Mouse (Mus musculus) cerebellum, postnatal 4 days (tissue): Measurements from ENCODE around the gene Sltm.
"Not testable (repeated sequence)": the region's sequence is repeated elsewhere in the genome, so short reads cannot be mapped to it uniquely, and the experiment has no call there.

Experiments used
- DNase-seq, 2 experiments: peaks; one replicate each; pipeline ENCODE4 v3.0.0; 2022; ENCODE audit warnings: low spot score in 2 of 2, mixed read lengths in 1 of 2

Gene Sltm

DNA sequence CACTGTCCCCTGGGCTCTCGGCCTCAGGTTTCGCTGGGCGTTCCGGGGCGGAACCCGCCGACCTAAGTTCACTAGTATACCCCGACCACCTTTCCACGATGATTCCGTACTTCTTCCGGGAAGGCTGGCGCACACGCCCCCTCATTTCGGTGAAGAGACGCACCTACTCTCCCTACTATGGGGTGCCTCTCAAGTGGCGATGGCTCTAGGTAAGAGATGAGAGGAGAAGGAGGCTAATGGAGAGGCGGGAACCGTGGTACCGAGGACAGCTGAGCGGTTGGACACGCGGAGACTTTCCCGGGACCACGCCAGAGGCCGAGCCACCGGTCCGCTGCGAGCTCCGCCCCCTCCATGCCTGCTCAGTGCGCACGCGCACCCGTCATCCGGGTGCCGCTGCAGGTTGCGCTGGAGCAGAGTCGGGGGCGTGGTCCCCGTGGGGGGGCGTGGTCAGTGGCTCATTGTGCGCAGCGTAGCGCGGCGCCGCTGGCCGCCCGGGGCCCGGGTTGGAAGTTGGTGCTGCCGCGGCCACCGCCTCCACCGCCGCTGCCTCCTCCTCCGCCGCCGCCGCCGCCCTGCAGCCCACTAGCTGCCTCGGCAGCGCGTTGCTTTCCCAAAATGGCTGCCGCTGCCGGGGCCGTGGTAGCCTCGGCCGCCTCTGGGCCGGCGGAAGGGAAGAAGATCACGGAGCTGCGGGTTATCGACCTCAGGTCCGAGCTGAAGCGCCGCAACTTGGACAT, at the start of gene Sltm:
Sltm (plus strand) TSS at position 450 of the 737 bp plus-strand sequence.
- DNase-seq: peak; percentile 99

GRCm38 (mm10) chr9:70493038-70493437, 49.5 kb upstream of the Sltm start:
- DNase-seq: no peak

- DNase-seq: no peak
Measured at GRCm38 (mm10) chr9:70496990-70497389, 45.6 kb upstream of the Sltm start.

GRCm38 (mm10) chr9:70502284-70503014, 40.1 kb upstream of the Sltm start:
- DNase-seq: no peak

- DNase-seq: peak; percentile 36 to 61
Measured at GRCm38 (mm10) chr9:70503015-70503603, 39.4 kb upstream of the Sltm start.

- peak; percentile 87 to 94 for DNase-seq
Measured at GRCm38 (mm10) chr9:70503626-70504041, 38.9 kb upstream of the Sltm start, which contains the start of gene Rnf111. TSS of gene Rnf111 (minus strand) at chr9:70503725.

DNA sequence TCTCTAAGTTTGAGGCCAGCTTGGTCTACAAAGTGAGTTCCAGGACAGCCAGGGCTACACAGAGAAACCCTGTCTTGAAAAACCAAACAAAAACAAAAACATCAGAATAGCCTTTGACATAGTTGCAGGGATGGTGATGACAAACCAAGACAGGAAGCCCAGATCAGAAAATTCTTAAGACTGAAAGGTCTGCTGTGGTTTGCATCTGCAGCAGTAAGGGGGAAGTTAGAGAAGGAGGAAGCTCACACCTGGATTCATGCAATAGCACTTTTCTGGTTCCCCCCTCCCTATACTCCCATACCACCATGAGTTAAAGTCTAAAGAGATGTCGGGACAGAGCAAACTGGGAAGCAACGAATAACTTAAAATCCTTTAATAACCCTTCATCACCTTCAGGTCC, 36.4 kb upstream of the Sltm start:
- no peak for DNase-seq

- DNase-seq: no peak
Measured at GRCm38 (mm10) chr9:70506787-70507186, 35.8 kb upstream of the Sltm start.

DNA sequence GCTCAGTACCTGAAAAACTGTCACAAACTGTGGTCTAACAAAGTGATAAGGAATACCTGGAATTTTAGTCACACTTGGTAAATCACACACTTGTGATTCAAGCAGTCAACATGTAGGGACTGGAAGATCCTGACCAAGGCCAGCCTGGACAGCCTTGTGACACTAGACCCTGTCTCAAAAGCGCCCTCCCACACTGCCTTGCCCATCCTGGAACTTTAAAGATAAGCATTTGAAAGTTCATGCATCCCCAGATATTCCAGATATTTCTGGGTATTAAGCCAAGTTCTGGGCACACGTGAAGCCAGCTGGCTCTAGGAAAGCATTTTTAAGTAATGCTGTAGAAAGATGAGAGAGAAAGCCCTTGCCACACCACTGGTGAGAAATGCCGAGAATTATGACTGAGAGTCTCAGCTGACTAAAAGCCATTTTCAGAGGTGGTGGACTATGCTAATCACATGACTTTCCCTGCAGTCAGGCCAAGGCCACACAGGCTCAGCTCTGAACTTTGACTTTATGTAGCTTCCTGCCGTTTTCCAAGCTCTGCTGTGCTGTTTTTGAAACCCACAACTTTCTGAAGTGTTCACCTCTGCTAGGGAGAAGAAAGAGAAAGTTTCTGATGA, 32.5 kb upstream of the Sltm start:
- DNase-seq: no peak

- no peak for DNase-seq
Measured at GRCm38 (mm10) chr9:70510998-70511583, 31.5 kb upstream of the Sltm start.

GRCm38 (mm10) chr9:70511681-70512080, 30.9 kb upstream of the Sltm start:
- DNase-seq: no peak

GRCm38 (mm10) chr9:70520651-70521050, 21.9 kb upstream of the Sltm start:
- DNase-seq: no peak

GRCm38 (mm10) chr9:70523813-70524212, 18.7 kb upstream of the Sltm start:
- no peak for DNase-seq

GRCm38 (mm10) chr9:70524366-70524765, 18.2 kb upstream of the Sltm start:
- no peak for DNase-seq

GRCm38 (mm10) chr9:70533328-70533727, 9.2 kb upstream of the Sltm start:
- no peak for DNase-seq

DNA sequence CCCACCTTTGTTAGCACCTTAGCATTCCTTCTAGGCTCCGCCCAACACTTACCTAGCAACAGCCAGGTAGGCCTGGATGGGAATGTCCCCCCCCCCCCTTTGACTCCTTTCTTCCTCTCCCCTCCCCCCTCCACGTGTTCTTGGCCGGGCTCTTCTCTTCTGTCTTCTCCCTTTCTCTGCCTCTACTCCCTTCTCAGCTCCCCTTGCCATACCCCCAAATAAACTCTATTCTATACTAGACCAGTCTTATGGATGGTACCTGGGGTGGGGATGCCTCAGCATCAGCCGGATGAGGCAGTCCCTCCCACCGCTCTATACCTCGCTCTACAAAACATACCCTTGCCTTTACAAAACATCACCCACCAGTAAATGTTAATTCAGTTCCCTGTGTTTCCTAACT, 970 bp upstream of the Sltm start:
- no peak for DNase-seq

- peak; percentile 54 to 64 for DNase-seq
Measured at GRCm38 (mm10) chr9:70543048-70543880, 710 bp downstream of the Sltm start.

GRCm38 (mm10) chr9:70543985-70544384, 1.4 kb downstream of the Sltm start:
- no peak for DNase-seq

- no peak for DNase-seq
Measured at GRCm38 (mm10) chr9:70544831-70545230, 2.3 kb downstream of the Sltm start.

DNA sequence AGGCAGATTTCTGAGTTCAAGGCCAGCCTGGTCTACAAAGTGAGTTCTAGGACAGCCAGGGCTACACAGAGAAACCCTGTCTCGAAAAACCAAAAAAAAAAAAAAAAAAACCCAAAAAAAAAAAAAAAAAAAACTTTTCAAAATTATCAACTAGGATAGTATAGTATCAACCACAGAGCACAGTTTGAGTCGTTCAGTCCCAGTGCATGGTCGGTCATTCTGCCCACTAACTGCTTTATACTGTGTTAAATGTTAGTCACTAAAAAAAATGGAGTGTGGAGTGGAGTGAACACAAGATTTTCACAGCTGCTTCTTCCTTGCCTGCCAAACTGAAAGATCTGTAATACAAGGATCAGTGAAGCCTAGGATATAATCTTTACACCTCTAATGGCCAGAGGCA, 4.0 kb downstream of the Sltm start:
- not testable (repeated sequence) for DNase-seq

DNA sequence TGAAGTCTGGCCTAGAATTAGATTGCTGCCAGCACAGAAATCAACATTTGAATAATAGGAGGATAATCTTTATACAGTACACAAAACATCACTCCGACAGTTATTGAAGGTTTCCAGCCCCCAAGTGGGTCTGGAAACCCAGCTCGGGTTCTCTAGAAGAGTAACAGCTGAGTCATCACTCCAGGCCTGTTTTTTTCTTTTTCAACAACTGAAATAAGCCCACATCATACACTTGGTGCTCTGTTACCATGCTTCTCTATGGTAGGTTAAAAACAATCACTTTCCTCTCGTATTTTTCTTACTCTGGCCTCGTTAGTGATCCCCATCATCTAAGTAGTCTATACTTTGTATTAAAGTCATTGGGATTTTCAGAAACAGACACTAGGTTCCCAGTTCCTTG, 5.8 kb downstream of the Sltm start:
- no peak for DNase-seq
